In genomic region chr9:30964685-30965084, GRCm38 (mm10) we compare ENCODE assay signal across 12 mouse cellular contexts. TPM values are rescaled to one million over a fixed set of nuclear protein-coding genes. Genes with fewer than 3 reads are reported as not detected.
A peak's percentile ranks its signal among the peaks of the same experiment; 100 is the strongest.
DNase-seq lines count a peak whose midpoint lies in the region; ATAC-seq lines count a peak whose summit lies in the region.
"Had no signal": no experiment of that assay in that cellular context is flagged by ENCODE, and none has a peak within 500 bp of the region (broad histone marks: within the 10 kb centered on the region; RNA-seq: fewer than 3 reads in every experiment).

No protein-coding gene starts in this region.

- H3K27ac ChIP-seq in embryonic facial prominence, embryonic 14.5 days (replicated peaks; ENCODE audit: low read depth, low read length) = peak overlapping the region; percentile 42
- H3K27ac ChIP-seq: left cerebral cortex, adult 2 months; midbrain, embryonic 10.5 days had no signal

- peak; percentile 45 for DNase-seq in layer of hippocampus, adult 11-12 months (ENCODE audit: low spot score)
- no peak for DNase-seq in layer of hippocampus, adult 9-10 months (ENCODE audit: low spot score)
- DNase-seq in embryonic facial prominence, embryonic 14.5 days (ENCODE audit: low spot score) = peak; percentile 93
- DNase-seq in heart, postnatal 10 days = peak; percentile 65 to 66
- DNase-seq in right cerebral cortex, adult 18-20 months = peak; percentile 29
- no peak for DNase-seq in adrenal gland, postnatal 4 days (ENCODE audit: low spot score in 2 of 2)
- no peak for DNase-seq in thymus, postnatal 10 days (ENCODE audit: low spot score in 2 of 2)
- no peak for DNase-seq in kidney, postnatal 14 days

- H3K4me2 ChIP-seq in embryonic facial prominence, embryonic 14.5 days (ENCODE audit: low read depth, low read length) = no peak overlapping the region

- peak; percentile 93 for ATAC-seq in embryonic facial prominence, embryonic 14.5 days (ENCODE audit: low read depth)

- no peaks in the 10 kb centered on the region for H3K9me3 ChIP-seq in embryonic facial prominence, embryonic 14.5 days (ENCODE audit: control insufficient read depth, low read length)
- H3K9me3 ChIP-seq: G1E; midbrain, embryonic 10.5 days had no signal

- 50% methylated on average over 10 of the region's 10 CpGs for WGBS in embryonic facial prominence, embryonic 14.5 days

- H3K4me1 ChIP-seq in embryonic facial prominence, embryonic 14.5 days (ENCODE audit: control insufficient read depth, insufficient read depth, low read length) = peaks cover 11% of the 10 kb centered on the region
- H3K4me1 ChIP-seq: midbrain, embryonic 10.5 days had no signal

- H3K9ac ChIP-seq in embryonic facial prominence, embryonic 14.5 days (ENCODE audit: low read depth, low read length) = no peak overlapping the region

- intact Hi-C loops in heart, postnatal 10 days (cut with DNase I) = no loop called here

- no peaks in the 10 kb centered on the region for H3K36me3 ChIP-seq in embryonic facial prominence, embryonic 14.5 days (ENCODE audit: control insufficient read depth, insufficient read depth, low read length)
- H3K36me3 ChIP-seq: G1E; midbrain, embryonic 10.5 days had no signal

- H3K4me3 ChIP-seq in embryonic facial prominence, embryonic 14.5 days (ENCODE audit: low read depth, low read length) = no peak overlapping the region
- H3K4me3 ChIP-seq: left cerebral cortex, adult 2 months; midbrain, embryonic 10.5 days had no signal

- no peaks in the 10 kb centered on the region for H3K27me3 ChIP-seq in embryonic facial prominence, embryonic 14.5 days (replicated peaks; ENCODE audit: control insufficient read depth, insufficient read depth, low read length)

RNA-seq across cellular contexts. Expression of gene Adamts8, which starts 22.3 kb away (rescaled TPM):
- 3.9 and 4.1 TPM in 2 replicates for polyA plus RNA-seq in embryonic facial prominence, embryonic 14.5 days (2014; fragmentation: Nextera tagmentation; extraction: Ambion mirVana)
- 10 to 100 TPM in 1 of 2 experiments, 1 to 10 TPM in 1; 8.1 to 16.1 TPM for total RNA-seq in heart, postnatal 10 days (2021)
- 1 to 10 TPM in 1 of 2 experiments, under 1 TPM in 1; 0.95 to 1.7 TPM for total RNA-seq in adrenal gland, postnatal 4 days (2021)
- total RNA-seq: G1E; granulocyte monocyte progenitor cell, adult 5-6 weeks had no signal
- polyA plus RNA-seq: G1E had no signal

RNA-seq across cellular contexts. Expression of gene Adamts15, which starts 42.4 kb away (rescaled TPM):
- 18.9 and 20.7 TPM in 2 replicates for polyA plus RNA-seq in embryonic facial prominence, embryonic 14.5 days (2014; fragmentation: Nextera tagmentation; extraction: Ambion mirVana)
- total RNA-seq in heart, postnatal 10 days (2021) = 10 to 100 TPM; 13.1 to 16.4 TPM
- total RNA-seq in adrenal gland, postnatal 4 days (2021) = 1 to 10 TPM; 8.0 to 8.2 TPM
- total RNA-seq: granulocyte monocyte progenitor cell, adult 5-6 weeks had no signal
- polyA plus RNA-seq: G1E had no signal

Comparison
In these comparisons a context has a peak if more than half of its experiments do, and no peak if none do; other contexts are left out.
1. DNase-seq: peak in layer of hippocampus, adult 11-12 months (single experiment), embryonic facial prominence, embryonic 14.5 days (single experiment), heart, postnatal 10 days (2 of 2) and right cerebral cortex, adult 18-20 months (single experiment); none in layer of hippocampus, adult 9-10 months (single experiment), adrenal gland, postnatal 4 days (0 of 2), thymus, postnatal 10 days (0 of 2) and kidney, postnatal 14 days (single experiment).